Mouse (Mus musculus) liver, embryonic 14.5 days (tissue): Measurements from ENCODE around the gene Galntl6. TPM values are rescaled to one million over a fixed set of nuclear protein-coding genes. Genes with fewer than 3 reads are reported as not detected.
"Not testable (repeated sequence)": the region's sequence is repeated elsewhere in the genome, so short reads cannot be mapped to it uniquely, and the experiment has no call there.

Source experiments
- ATAC-seq: fragments of 200-750 bp; cut with Nextera tagmentation; 2 replicates; pipeline ENCODE4 v1.8.0; 2017; ENCODE audit warnings: moderate number of reproducible peaks, mild to moderate bottlenecking, moderate library complexity; ENCODE audit not compliant: insufficient read depth
- DNase-seq, 3 experiments: peaks; one replicate each; pipeline ENCODE4 v3.0.0-alpha.2; 2012 to 2013; ENCODE audit warnings: low read depth in 3 of 3, low spot score in 3 of 3
- H3K27ac ChIP-seq: fragments of 300-500 bp; sonication (generic); 2 replicates; pipeline ENCODE4 v1.5.1; 2014; ENCODE audit warnings: moderate library complexity, mild to moderate bottlenecking, control low read depth, inconsistent platforms
- H3K27me3 ChIP-seq: fragments of 300-500 bp; sonication (generic); 2 replicates; pipeline ENCODE4 v1.6.1; 2014; ENCODE audit warnings: mild to moderate bottlenecking, low read length, moderate library complexity; ENCODE audit not compliant: control insufficient read depth, insufficient read depth
- H3K36me3 ChIP-seq: fragments of 300-500 bp; sonication (generic); replicated peaks from 2 replicates; pipeline ENCODE4 v1.6.1; 2014; ENCODE audit warnings: low read depth; ENCODE audit not compliant: control insufficient read depth, insufficient read depth
- H3K4me1 ChIP-seq, 2 experiments: fragments of 200-500 bp in 1 of 2; fragments of 300-500 bp in 1 of 2; sonication (generic) in 1 of 2; replicated peaks; 2 replicates each; pipeline ENCODE4 v1.6.1; 2012 to 2014; ENCODE audit warnings: antibody characterized with exemption in 1 of 2, inconsistent platforms in 1 of 2, low read length in 1 of 2; ENCODE audit not compliant: control insufficient read depth in 2 of 2, insufficient read depth in 2 of 2
- H3K4me2 ChIP-seq: fragments of 300-500 bp; sonication (generic); 2 replicates; pipeline ENCODE4 v1.6.1; 2014; ENCODE audit warnings: low read depth, mild to moderate bottlenecking, control low read depth, moderate library complexity
- H3K4me3 ChIP-seq, 2 experiments: fragments of 200-500 bp in 1 of 2; fragments of 300-500 bp in 1 of 2; sonication (generic) in 1 of 2; 2 replicates each; pipeline ENCODE4 v1.5.1; 2012 to 2014; ENCODE audit warnings: low read depth in 2 of 2, low read length in 2 of 2, mild to moderate bottlenecking in 2 of 2, control low read depth in 1 of 2, inconsistent platforms in 1 of 2, moderate library complexity in 1 of 2; ENCODE audit not compliant: insufficient read depth in 1 of 2
- H3K9ac ChIP-seq: fragments of 300-500 bp; sonication (generic); replicated peaks from 2 replicates; pipeline ENCODE4 v1.6.1; 2014; ENCODE audit warnings: mild to moderate bottlenecking, control low read depth, moderate library complexity
- H3K9me3 ChIP-seq: fragments of 300-500 bp; sonication (generic); 2 replicates; pipeline ENCODE4 v1.6.1; 2016; ENCODE audit warnings: low read length, mixed read lengths; ENCODE audit not compliant: control insufficient read depth
- CTCF ChIP-seq: IDR thresholded peaks from 2 replicates; pipeline ENCODE4 v1.5.1; 2016; ENCODE audit warnings: antibody characterized with exemption, low read depth, control low read depth
- EP300 ChIP-seq: IDR thresholded peaks from 2 replicates; pipeline ENCODE4 v1.6.1; 2016; ENCODE audit warnings: antibody characterized with exemption, low read depth
- WGBS: fragments of 180-500 bp; shearing (Covaris S2); extraction: QIAGEN DNeasy Blood & Tissue Kit; methylation state at CpG from one replicate; pipeline ENCODE4 v1.1.7; 2014; ENCODE audit not compliant: insufficient replicate concordance; 5-methylcytosine and 5-hydroxymethylcytosine counted together
- polyA plus RNA-seq, 2 experiments: library from polyadenylated mRNA; depleted of rRNA in 1 of 2; stranded (reverse) in 1 of 2; unstranded in 1 of 2; fragments of >200 nt; fragmentation: Nextera tagmentation in 1 of 2; extraction: Ambion mirVana in 1 of 2; gene quantifications; 2 replicates each; pipeline versions ENCODE4 v1.2.1 to v1.2.3; 2012 to 2014

Galntl6 gene
- polyA plus RNA-seq, 2 experiments, result not detected

DNA sequence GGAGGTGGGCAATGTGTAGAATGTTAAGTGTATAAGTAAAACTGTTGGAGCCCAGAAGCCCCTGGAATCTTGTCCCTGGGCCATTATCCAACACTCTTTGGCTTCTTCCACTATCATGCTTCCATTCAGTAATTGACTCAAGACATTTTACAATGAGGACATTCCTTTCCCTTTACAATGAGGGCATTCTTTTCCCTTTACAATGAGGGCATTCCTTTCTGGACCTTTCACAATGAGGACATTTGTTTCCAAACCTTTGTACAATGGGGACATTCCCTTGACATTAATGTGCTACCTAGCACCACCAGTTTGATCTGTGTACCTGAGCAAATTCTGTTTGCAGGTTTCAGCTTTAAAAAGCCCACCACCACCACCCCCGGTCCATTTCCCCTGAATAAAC is 403.4 kb downstream of the Galntl6 start:
- DNase-seq (no peak), ATAC-seq (no peak)
- H3K4me2 ChIP-seq, result no peak overlapping the region
- H3K9ac ChIP-seq, result no peak overlapping the region
- 46% methylated on average over 1 of the region's 1 CpGs for WGBS
- TF ChIP-seq EP300 (no peak), CTCF (no peak)
- no peaks in the 10 kb centered on the region for H3K27me3 ChIP-seq
- no peaks in the 10 kb centered on the region for H3K36me3 ChIP-seq
- no peaks in the 10 kb centered on the region for H3K9me3 ChIP-seq
- no peaks in the 10 kb centered on the region for H3K4me1 ChIP-seq
- no peak overlapping the region for H3K4me3 ChIP-seq
- no peak overlapping the region for H3K27ac ChIP-seq

DNA sequence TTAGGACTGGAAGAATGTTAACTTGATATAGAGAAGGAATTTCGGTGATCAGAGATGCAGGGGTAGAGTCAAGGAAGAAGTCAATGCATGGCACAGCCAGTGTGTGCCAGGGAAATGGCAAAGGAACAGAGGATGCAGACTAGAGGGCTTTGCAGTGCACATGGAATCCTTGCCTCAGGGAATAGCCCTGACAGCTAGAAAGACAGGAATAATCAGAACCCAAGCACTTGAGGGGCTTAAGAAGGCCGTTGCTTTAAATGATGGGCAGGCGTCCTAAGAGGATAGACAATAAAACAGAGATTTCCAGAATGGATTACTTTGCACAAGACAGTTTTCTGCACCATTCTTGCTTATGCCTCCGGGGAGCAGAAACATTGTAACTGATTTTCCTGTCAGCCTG is 425.3 kb downstream of the Galntl6 start:
- ATAC-seq (no peak), DNase-seq (no peak)
- H3K27me3 ChIP-seq, result no peaks in the 10 kb centered on the region
- no peak overlapping the region for H3K27ac ChIP-seq
- H3K9ac ChIP-seq, result no peak overlapping the region
- no peak overlapping the region for H3K4me2 ChIP-seq
- no peak overlapping the region for H3K4me3 ChIP-seq
- H3K4me1 ChIP-seq, result no peaks in the 10 kb centered on the region
- no peaks in the 10 kb centered on the region for H3K36me3 ChIP-seq
- no peak for TF ChIP-seq CTCF
- TF ChIP-seq EP300, result no peak
- 57% methylated on average over 4 of the region's 4 CpGs for WGBS
- H3K9me3 ChIP-seq, result no peaks in the 10 kb centered on the region

DNA sequence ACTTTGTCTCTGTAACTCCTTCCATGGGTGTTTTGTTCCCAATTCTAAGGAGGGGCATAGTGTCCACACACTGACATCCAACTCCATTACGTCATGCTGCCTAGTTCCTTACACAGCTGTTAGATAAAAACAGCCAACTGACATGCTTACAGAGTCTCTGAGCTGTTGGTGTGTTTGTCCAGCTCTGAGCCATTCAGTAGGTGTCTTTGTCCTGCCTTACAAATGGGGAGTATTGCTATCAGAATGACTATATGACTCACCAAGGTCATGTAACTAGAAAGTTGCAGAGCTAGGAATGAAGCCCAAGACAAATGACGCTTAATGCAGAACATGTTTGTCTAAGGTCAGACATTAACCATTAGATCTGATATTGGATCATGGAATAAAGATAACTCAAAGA is 449.1 kb downstream of the Galntl6 start:
- not testable (repeated sequence) for H3K36me3 ChIP-seq, DNase-seq, H3K9ac ChIP-seq, H3K9me3 ChIP-seq, H3K27me3 ChIP-seq, H3K27ac ChIP-seq, ATAC-seq, H3K4me2 ChIP-seq, H3K4me3 ChIP-seq, H3K4me1 ChIP-seq
- 55% methylated on average over 2 of the region's 2 CpGs for WGBS

DNA sequence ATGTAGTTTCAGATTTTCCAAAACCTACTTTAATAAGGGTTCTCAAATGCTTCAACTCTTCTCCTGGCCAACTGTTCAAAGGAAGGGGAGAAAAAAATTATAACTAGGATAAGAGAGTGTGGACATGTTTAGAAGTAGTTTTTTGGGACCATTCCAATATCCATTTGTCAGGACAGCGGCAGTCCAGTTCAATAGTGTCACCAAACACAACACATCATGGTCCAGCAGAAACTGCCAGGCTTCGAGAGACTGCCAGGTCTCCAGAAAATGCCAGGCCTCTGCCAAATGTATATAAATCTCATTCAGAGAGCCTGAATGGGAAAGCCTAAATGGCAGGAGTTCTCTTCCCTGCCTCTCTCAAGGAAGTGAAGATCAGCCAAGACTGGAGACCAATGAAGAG is 469.7 kb downstream of the Galntl6 start:
- Histone ChIP-seq H3K4me1 (no peaks in the 10 kb centered on the region), H3K27me3 (no peaks in the 10 kb centered on the region), H3K4me2 (no peak overlapping the region), H3K4me3 (no peak overlapping the region), H3K9ac (no peak overlapping the region), H3K9me3 (no peaks in the 10 kb centered on the region), H3K27ac (no peak overlapping the region), H3K36me3 (no peaks in the 10 kb centered on the region)
- WGBS, result 48% methylated on average over 2 of the region's 2 CpGs
- no peak for ATAC-seq
- no peak for DNase-seq
- no peak for TF ChIP-seq CTCF
- no peak for TF ChIP-seq EP300

DNA sequence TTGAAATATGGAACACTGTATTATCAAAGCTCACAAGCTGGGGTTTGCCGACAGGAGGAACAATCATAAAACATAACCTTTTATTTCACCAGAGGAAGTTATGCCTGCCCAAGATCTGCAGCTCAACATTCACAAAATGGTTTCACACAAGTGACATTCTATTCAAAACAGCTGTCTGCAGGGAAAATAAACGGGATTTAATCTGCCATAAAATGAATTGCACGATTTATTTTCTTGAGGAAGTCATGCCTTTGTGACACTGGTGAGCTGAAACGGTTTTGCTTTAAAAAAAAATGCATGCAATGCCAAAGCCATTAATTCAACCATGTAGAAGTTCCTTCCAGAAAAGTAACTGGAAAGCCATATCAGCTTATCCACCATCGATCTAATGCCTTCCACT is 494.0 kb downstream of the Galntl6 start:
- Histone ChIP-seq H3K9ac (no peak overlapping the region), H3K4me1 (no peaks in the 10 kb centered on the region), H3K4me3 (no peak overlapping the region), H3K9me3 (no peaks in the 10 kb centered on the region), H3K27ac (no peak overlapping the region), H3K36me3 (no peaks in the 10 kb centered on the region), H3K27me3 (no peaks in the 10 kb centered on the region), H3K4me2 (no peak overlapping the region)
- WGBS, result 46% methylated on average over 5 of the region's 5 CpGs
- TF ChIP-seq CTCF, result no peak
- TF ChIP-seq EP300, result no peak
- no peak for ATAC-seq
- DNase-seq, result no peak

DNA sequence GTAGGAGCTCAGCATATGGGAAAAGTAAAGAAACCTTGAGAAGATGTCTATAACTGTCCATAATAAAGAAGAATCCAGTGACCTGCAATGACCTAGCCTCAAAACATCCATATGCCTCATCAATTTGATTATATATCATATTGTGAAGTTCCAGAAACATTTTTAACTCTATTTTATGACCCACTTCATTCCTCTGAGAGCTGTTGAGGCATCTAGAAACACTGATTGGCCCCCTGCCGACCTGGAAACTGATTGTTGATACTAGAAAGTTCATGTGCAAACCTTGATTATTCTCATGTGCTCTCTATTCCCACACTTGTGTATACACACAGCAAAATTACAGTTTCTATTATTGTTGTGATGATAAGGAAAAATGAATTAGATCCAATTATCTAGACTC is 494.9 kb downstream of the Galntl6 start:
- Histone ChIP-seq H3K9ac (no peak overlapping the region), H3K4me1 (no peaks in the 10 kb centered on the region), H3K27me3 (no peaks in the 10 kb centered on the region), H3K27ac (no peak overlapping the region), H3K4me2 (no peak overlapping the region), H3K9me3 (no peaks in the 10 kb centered on the region), H3K4me3 (no peak overlapping the region), H3K36me3 (no peaks in the 10 kb centered on the region)
- ATAC-seq (no peak), DNase-seq (no peak)
- TF ChIP-seq EP300 (no peak), CTCF (no peak)
- WGBS, result 30% methylated on average over 1 of the region's 1 CpGs
